Mouse (Mus musculus): ENCODE results near the gene Zdhhc20. TPM values are rescaled to one million over a fixed set of nuclear protein-coding genes. Genes with fewer than 3 reads are reported as not detected.
"Not testable (repeated sequence)": the region's sequence is repeated elsewhere in the genome, so short reads cannot be mapped to it uniquely, and the experiment has no call there.

Zdhhc20 gene
- total RNA-seq (2021), result 40.1 and 57.4 TPM in 2 replicates
- long read RNA-seq, full-length matches to known transcripts, result 31 of 53 reads
- long read RNA-seq, partial matches to known transcripts, result 4 of 53 reads
- long read RNA-seq, other reads (novel, unspliced or antisense), result 18 of 53 reads

- DNase-seq, result peak; percentile 97
Measured at GRCm38 (mm10) chr14:57890011-57890842, at the start of gene Zdhhc20. Zdhhc20 (minus strand) TSS chr14:57890276.

- no peak for DNase-seq
Measured at GRCm38 (mm10) chr14:57937297-57937696, 47.2 kb upstream of the Zdhhc20 start.

GRCm38 (mm10) chr14:57934666-57935065 lies 44.6 kb upstream of the Zdhhc20 start:
- no peak for DNase-seq

- no peak for DNase-seq
Measured at GRCm38 (mm10) chr14:57933608-57934007, 43.5 kb upstream of the Zdhhc20 start.

- no peak for DNase-seq
Measured at GRCm38 (mm10) chr14:57932881-57933443, 42.9 kb upstream of the Zdhhc20 start.

- no peak for DNase-seq
Measured at GRCm38 (mm10) chr14:57921428-57922131, 31.5 kb upstream of the Zdhhc20 start.

GRCm38 (mm10) chr14:57920568-57921310 lies 30.7 kb upstream of the Zdhhc20 start:
- DNase-seq, result no peak

GRCm38 (mm10) chr14:57919148-57919875 lies 29.2 kb upstream of the Zdhhc20 start:
- DNase-seq, result no peak

GRCm38 (mm10) chr14:57915341-57915740 lies 25.3 kb upstream of the Zdhhc20 start:
- DNase-seq, result no peak

- DNase-seq, result not testable (repeated sequence)
Measured at GRCm38 (mm10) chr14:57912211-57913007, 22.3 kb upstream of the Zdhhc20 start.

GRCm38 (mm10) chr14:57911787-57912186 lies 21.7 kb upstream of the Zdhhc20 start:
- DNase-seq, result not testable (repeated sequence)

GRCm38 (mm10) chr14:57911316-57911715 lies 21.2 kb upstream of the Zdhhc20 start:
- no peak for DNase-seq

GRCm38 (mm10) chr14:57910501-57911068 lies 20.5 kb upstream of the Zdhhc20 start:
- DNase-seq, result peak; percentile 84

- no peak for DNase-seq
Measured at GRCm38 (mm10) chr14:57909297-57909696, 19.2 kb upstream of the Zdhhc20 start.

GRCm38 (mm10) chr14:57908431-57908830 lies 18.4 kb upstream of the Zdhhc20 start:
- no peak for DNase-seq

GRCm38 (mm10) chr14:57901998-57902397 lies 11.9 kb upstream of the Zdhhc20 start:
- no peak for DNase-seq

- no peak for DNase-seq
Measured at GRCm38 (mm10) chr14:57896882-57897281, 6.8 kb upstream of the Zdhhc20 start.

- DNase-seq, result not testable (repeated sequence)
Measured at GRCm38 (mm10) chr14:57896088-57896871, 6.2 kb upstream of the Zdhhc20 start.

GRCm38 (mm10) chr14:57894346-57894745 lies 4.3 kb upstream of the Zdhhc20 start:
- no peak for DNase-seq

All from adrenal gland, postnatal 25 days (tissue).